Mouse (Mus musculus): Measurements from ENCODE around the gene Olfr455.

Gene Olfr455

GRCm38 (mm10) chr6:42487114-42487513 is 60.3 kb downstream of the Olfr455 start, which contains the start of gene Olfr456:
Gene Olfr456, minus strand, starts transcription at chr6:42487214.
- no peak for DNase-seq (ENCODE audit: low read depth, low spot score)

All from retina, adult 2 months (tissue).